Mouse (Mus musculus): ENCODE results near the gene Acadl.

Gene Acadl

GRCm38 (mm10) chr1:66862712-66863511 lies at the start of gene Acadl:
Acadl (minus strand) TSS chr1:66863277.
- DNase-seq, result peak; percentile 70 to 83

GRCm38 (mm10) chr1:66912305-66912704 lies 49.2 kb upstream of the Acadl start:
- no peak for DNase-seq

GRCm38 (mm10) chr1:66902566-66902965 lies 39.5 kb upstream of the Acadl start:
- no peak for DNase-seq

GRCm38 (mm10) chr1:66900946-66901345 lies 37.9 kb upstream of the Acadl start:
- no peak for DNase-seq

- no peak for DNase-seq
These were observed 35.2 kb upstream of the Acadl start for GRCm38 (mm10) chr1:66898261-66898660.

GRCm38 (mm10) chr1:66896556-66896955 lies 33.5 kb upstream of the Acadl start:
- peak in 1 of 2 experiments; percentile 37 for DNase-seq

- peak; percentile 23 to 48 for DNase-seq
These were observed 33.0 kb upstream of the Acadl start for GRCm38 (mm10) chr1:66896125-66896524.

GRCm38 (mm10) chr1:66895837-66896118 lies 32.7 kb upstream of the Acadl start:
- DNase-seq, result peak; percentile 67

- no peak for DNase-seq
These were observed 32.2 kb upstream of the Acadl start for GRCm38 (mm10) chr1:66895093-66895836.

- DNase-seq, result no peak
These were observed 24.1 kb upstream of the Acadl start for GRCm38 (mm10) chr1:66887175-66887574.

GRCm38 (mm10) chr1:66880217-66880616 lies 17.1 kb upstream of the Acadl start:
- no peak for DNase-seq

- no peak for DNase-seq
These were observed 11.7 kb upstream of the Acadl start for GRCm38 (mm10) chr1:66874740-66875139.

GRCm38 (mm10) chr1:66871591-66871990 lies 8.5 kb upstream of the Acadl start:
- peak; percentile 33 to 55 for DNase-seq

- DNase-seq, result no peak
These were observed 2.6 kb upstream of the Acadl start for GRCm38 (mm10) chr1:66865633-66866032.

GRCm38 (mm10) chr1:66863741-66864495 lies 841 bp upstream of the Acadl start:
- no peak for DNase-seq

- peak; percentile 6 to 9 for DNase-seq
These were observed 1.1 kb downstream of the Acadl start for GRCm38 (mm10) chr1:66861764-66862672.

GRCm38 (mm10) chr1:66847506-66847905 lies 15.6 kb downstream of the Acadl start:
- DNase-seq, result peak; percentile 17

- DNase-seq, result no peak
These were observed 17.3 kb downstream of the Acadl start for GRCm38 (mm10) chr1:66845690-66846318.

- no peak for DNase-seq
These were observed 21.1 kb downstream of the Acadl start for GRCm38 (mm10) chr1:66841938-66842337.

- no peak for DNase-seq
These were observed 21.6 kb downstream of the Acadl start for GRCm38 (mm10) chr1:66841510-66841909.

GRCm38 (mm10) chr1:66839755-66840438 lies 23.2 kb downstream of the Acadl start:
- DNase-seq, result no peak
